Mouse (Mus musculus): ENCODE results near the gene Ccdc85c. TPM values are rescaled to one million over a fixed set of nuclear protein-coding genes. Genes with fewer than 3 reads are reported as not detected.

Ccdc85c gene
- polyA plus RNA-seq, 1 experiment from 2014 or later, result 17.8 TPM

DNA sequence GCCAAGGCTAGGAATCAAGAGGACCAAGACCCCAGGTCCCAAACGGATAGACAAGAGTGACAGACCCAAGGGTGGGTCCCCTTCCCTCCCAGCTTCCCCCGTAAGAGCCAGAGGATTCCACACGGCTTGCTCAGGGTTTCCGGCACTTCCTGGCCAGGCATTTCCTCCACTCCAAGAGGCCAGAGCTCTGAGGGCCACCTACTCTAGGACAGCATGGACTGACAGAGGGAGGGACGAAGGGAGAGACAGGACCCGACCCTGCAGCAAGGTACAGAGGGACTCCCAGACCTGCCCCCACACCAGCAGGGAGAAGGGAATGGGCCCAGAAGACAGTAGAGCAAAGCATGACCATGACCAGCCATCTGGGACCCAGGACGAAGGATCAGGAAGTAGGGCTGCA, 7.6 kb downstream of the Ccdc85c start:
- no peak for ATAC-seq (ENCODE audit: low FRiP score)
- DNase-seq (ENCODE audit: low spot score), result no peak
- peaks cover 44% of the 10 kb centered on the region for H3K4me1 ChIP-seq (replicated peaks; ENCODE audit: control insufficient read depth, insufficient read depth, low read length)
- H3K9me3 ChIP-seq (ENCODE audit: control insufficient read depth, low read length), result no peaks in the 10 kb centered on the region
- no peak overlapping the region for H3K4me3 ChIP-seq (ENCODE audit: low read depth, low read length)
- no peak overlapping the region for H3K4me2 ChIP-seq (replicated peaks; ENCODE audit: low read depth, low read length)
- 75% methylated on average over 7 of the region's 7 CpGs for WGBS
- H3K9ac ChIP-seq (ENCODE audit: low read depth, low read length), result peak overlapping the region; percentile 15; the same call in 1 of the 2 replicates
- peak overlapping the region; percentile 87 for H3K27ac ChIP-seq (ENCODE audit: low read depth, low read length)
- H3K27me3 ChIP-seq (ENCODE audit: control insufficient read depth, insufficient read depth, low read length), result no peaks in the 10 kb centered on the region
- no peaks in the 10 kb centered on the region for H3K36me3 ChIP-seq (ENCODE audit: control insufficient read depth, insufficient read depth, low read length)

DNA sequence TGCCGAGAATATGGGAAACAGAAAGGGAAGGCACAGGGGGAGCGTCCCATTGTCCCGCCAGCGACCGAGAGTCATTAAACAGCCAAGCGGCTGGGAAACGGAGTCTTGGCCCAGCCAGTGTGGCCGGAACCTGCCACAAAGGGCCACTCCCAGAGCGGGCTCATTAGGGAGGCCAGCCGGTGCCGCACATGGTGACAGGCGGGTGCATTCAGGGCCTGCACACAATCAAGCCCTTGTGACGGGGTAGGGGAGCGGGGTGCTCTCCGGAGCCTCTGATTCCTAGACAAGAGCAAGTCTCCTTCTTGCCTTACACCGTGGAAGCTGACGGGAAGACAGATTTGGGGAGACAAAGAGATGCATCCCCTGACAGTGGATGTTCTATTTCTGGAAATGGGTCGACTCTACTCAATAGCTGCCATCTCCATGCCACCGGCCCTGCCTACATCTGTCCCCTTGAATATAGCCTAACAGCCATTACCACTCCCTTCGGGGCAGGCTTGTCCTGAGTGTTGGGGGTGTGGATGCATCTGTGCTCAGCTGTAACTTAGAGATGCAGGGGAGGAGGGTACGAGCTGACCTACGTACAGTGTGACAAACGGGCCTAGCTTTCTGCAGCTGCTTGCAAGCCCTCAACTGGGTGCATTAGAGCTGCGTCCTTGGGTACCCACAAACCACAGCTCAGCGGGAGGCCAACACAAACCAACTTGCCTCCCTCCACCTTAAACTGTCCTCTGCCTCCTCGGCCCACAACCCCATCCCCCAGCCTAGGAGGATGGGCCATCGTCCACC, 9.2 kb downstream of the Ccdc85c start:
- WGBS, result 16% methylated on average over 27 of the region's 27 CpGs
- peak; percentile 87 for ATAC-seq (ENCODE audit: low FRiP score)
- Histone ChIP-seq H3K9ac (ENCODE audit: low read depth, low read length) (peak overlapping the region; percentile 45), H3K4me3 (ENCODE audit: low read depth, low read length) (no peak overlapping the region), H3K4me2 (replicated peaks; ENCODE audit: low read depth, low read length) (peak overlapping the region; percentile 33), H3K36me3 (ENCODE audit: control insufficient read depth, insufficient read depth, low read length) (no peaks in the 10 kb centered on the region), H3K9me3 (ENCODE audit: control insufficient read depth, low read length) (no peaks in the 10 kb centered on the region), H3K27me3 (ENCODE audit: control insufficient read depth, insufficient read depth, low read length) (no peaks in the 10 kb centered on the region), H3K27ac (ENCODE audit: low read depth, low read length) (peak overlapping the region; percentile 87), H3K4me1 (replicated peaks; ENCODE audit: control insufficient read depth, insufficient read depth, low read length) (peaks cover 31% of the 10 kb centered on the region)
- DNase-seq (ENCODE audit: low spot score), result peak; percentile 79

DNA sequence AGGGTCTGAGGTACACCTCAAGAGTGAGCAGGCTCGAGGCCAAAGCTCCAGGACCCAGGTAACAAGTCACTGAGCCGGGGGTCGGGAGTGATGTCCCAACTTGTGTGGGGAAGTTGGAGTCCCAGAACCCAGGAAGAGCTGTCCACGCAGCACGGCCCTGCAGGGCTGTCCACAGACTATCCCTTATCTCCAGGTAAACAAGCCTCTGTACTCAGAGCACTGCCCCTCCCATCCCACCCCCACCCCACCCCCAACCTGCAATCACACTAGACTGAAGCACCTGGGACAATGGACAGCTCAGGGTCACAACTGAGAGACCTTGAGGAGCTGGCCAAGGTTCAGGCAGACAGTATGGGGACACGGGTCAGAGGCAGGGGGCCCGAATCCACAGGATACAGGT, 10.3 kb downstream of the Ccdc85c start:
- Histone ChIP-seq H3K9ac (ENCODE audit: low read depth, low read length) (peak overlapping the region; percentile 36; the same call in 1 of the 2 replicates), H3K4me2 (replicated peaks; ENCODE audit: low read depth, low read length) (no peak overlapping the region), H3K9me3 (ENCODE audit: control insufficient read depth, low read length) (no peaks in the 10 kb centered on the region), H3K27ac (ENCODE audit: low read depth, low read length) (peak overlapping the region; percentile 87), H3K27me3 (ENCODE audit: control insufficient read depth, insufficient read depth, low read length) (no peaks in the 10 kb centered on the region), H3K4me3 (ENCODE audit: low read depth, low read length) (no peak overlapping the region), H3K4me1 (replicated peaks; ENCODE audit: control insufficient read depth, insufficient read depth, low read length) (peaks cover 33% of the 10 kb centered on the region), H3K36me3 (ENCODE audit: control insufficient read depth, insufficient read depth, low read length) (no peaks in the 10 kb centered on the region)
- DNase-seq (ENCODE audit: low spot score) (no peak), ATAC-seq (ENCODE audit: low FRiP score) (no peak)
- 80% methylated on average over 7 of the region's 7 CpGs for WGBS

DNA sequence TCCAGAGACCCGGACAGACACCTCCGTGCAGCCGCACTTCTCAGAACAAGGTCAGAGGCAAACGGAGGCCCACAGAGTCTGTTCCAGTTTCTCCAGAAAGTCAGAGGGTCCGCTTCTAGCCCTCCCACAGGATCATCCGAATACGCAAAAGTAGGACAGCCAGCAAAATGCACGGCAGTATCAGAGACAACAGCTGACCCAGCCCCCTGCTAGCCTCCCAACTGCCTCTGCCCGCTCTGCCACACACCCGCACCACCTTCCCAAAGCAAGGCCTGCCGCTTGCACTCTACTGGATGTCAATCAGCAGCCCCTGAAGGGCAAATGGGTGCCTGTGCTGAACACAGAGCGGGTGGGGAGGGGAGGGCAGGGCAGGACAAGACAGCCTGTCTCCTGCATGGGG, 14.3 kb downstream of the Ccdc85c start:
- peak overlapping the region; percentile 20; the same call in 1 of the 2 replicates for H3K27ac ChIP-seq (ENCODE audit: low read depth, low read length)

DNA sequence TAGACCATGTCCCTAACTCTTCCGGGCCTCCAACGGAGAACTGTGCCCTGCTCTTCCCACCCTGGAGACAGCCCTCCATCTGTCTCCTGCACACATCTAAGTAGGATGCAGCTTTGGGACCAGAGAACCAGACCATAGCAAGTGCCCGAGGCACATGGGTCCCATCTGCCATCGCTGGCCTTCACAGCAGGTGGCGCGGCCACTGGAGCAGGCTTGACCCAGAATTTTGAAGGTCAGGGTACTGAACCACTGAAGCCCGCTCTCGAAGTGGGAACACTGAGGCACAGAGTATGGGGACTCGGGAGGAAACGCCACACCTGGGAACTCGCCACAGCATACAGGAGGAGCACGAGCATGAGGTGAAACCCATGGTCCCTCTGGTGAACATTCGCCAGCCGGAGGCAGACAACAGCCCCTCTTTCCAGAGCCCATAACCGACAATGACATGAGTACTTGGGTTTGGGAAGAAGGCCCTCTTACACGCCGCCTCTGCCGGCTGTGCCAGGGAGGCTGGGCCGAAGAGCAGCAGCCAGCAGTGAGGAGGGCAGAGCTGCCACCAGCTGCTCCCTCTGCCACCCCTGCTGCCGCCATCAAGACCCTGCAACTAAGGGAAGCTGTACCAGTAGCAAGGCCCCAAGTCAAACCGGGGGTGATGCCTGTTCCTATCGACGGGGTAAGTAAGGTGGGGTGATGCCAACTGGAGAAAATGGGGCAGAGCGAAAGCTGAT, 15.7 kb downstream of the Ccdc85c start:
- ATAC-seq (ENCODE audit: low FRiP score) (no peak), DNase-seq (ENCODE audit: low spot score) (no peak)
- no peak overlapping the region for H3K4me3 ChIP-seq (ENCODE audit: low read depth, low read length)
- H3K9ac ChIP-seq (ENCODE audit: low read depth, low read length), result no peak overlapping the region
- H3K4me1 ChIP-seq (replicated peaks; ENCODE audit: control insufficient read depth, insufficient read depth, low read length), result peaks cover 39% of the 10 kb centered on the region
- no peak overlapping the region for H3K4me2 ChIP-seq (replicated peaks; ENCODE audit: low read depth, low read length)
- WGBS, result 83% methylated on average over 24 of the region's 24 CpGs
- H3K36me3 ChIP-seq (ENCODE audit: control insufficient read depth, insufficient read depth, low read length), result no peaks in the 10 kb centered on the region
- H3K27ac ChIP-seq (ENCODE audit: low read depth, low read length), result 0 out of 2 replicates have a peak overlapping the region, but pooled peaks have one; percentile 31
- H3K27me3 ChIP-seq (ENCODE audit: control insufficient read depth, insufficient read depth, low read length), result no peaks in the 10 kb centered on the region
- H3K9me3 ChIP-seq (ENCODE audit: control insufficient read depth, low read length), result no peaks in the 10 kb centered on the region

More for the DNA sequence above, 14.3 kb downstream of the Ccdc85c start:
- 82% methylated on average over 12 of the region's 12 CpGs for WGBS
- Histone ChIP-seq H3K27me3 (ENCODE audit: control insufficient read depth, insufficient read depth, low read length) (no peaks in the 10 kb centered on the region), H3K36me3 (ENCODE audit: control insufficient read depth, insufficient read depth, low read length) (no peaks in the 10 kb centered on the region), H3K9me3 (ENCODE audit: control insufficient read depth, low read length) (no peaks in the 10 kb centered on the region), H3K4me1 (replicated peaks; ENCODE audit: control insufficient read depth, insufficient read depth, low read length) (peaks cover 38% of the 10 kb centered on the region), H3K9ac (ENCODE audit: low read depth, low read length) (no peak overlapping the region), H3K4me3 (ENCODE audit: low read depth, low read length) (no peak overlapping the region), H3K4me2 (replicated peaks; ENCODE audit: low read depth, low read length) (no peak overlapping the region)
- DNase-seq (ENCODE audit: low spot score) (no peak), ATAC-seq (ENCODE audit: low FRiP score) (no peak)

DNA sequence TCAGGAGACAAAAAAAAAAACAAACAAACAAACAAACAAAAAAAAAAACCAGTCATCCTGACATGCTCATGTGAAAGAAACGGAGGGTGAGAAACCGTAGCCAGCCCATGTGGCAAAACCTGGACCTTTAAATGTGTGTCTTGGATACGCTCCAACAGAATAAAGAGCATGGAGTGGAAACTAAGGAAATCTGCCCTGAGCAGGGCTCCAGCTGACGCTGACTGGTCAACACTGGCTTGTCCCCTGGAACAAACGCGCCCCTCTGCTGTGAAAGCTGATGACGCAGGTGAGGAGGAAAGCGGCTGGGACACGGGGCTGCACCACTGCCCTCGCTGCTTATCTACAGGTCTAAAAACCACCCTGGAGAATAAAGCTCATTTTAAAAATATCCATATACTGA, 18.5 kb downstream of the Ccdc85c start:
- Histone ChIP-seq H3K27ac (ENCODE audit: low read depth, low read length) (no peak overlapping the region), H3K27me3 (ENCODE audit: control insufficient read depth, insufficient read depth, low read length) (no peaks in the 10 kb centered on the region), H3K4me3 (ENCODE audit: low read depth, low read length) (no peak overlapping the region), H3K4me2 (replicated peaks; ENCODE audit: low read depth, low read length) (no peak overlapping the region), H3K9ac (ENCODE audit: low read depth, low read length) (no peak overlapping the region), H3K36me3 (ENCODE audit: control insufficient read depth, insufficient read depth, low read length) (no peaks in the 10 kb centered on the region), H3K9me3 (ENCODE audit: control insufficient read depth, low read length) (no peaks in the 10 kb centered on the region), H3K4me1 (replicated peaks; ENCODE audit: control insufficient read depth, insufficient read depth, low read length) (peaks cover 32% of the 10 kb centered on the region)
- 64% methylated on average over 10 of the region's 10 CpGs for WGBS
- no peak for DNase-seq (ENCODE audit: low spot score)
- no peak for ATAC-seq (ENCODE audit: low FRiP score)

DNA sequence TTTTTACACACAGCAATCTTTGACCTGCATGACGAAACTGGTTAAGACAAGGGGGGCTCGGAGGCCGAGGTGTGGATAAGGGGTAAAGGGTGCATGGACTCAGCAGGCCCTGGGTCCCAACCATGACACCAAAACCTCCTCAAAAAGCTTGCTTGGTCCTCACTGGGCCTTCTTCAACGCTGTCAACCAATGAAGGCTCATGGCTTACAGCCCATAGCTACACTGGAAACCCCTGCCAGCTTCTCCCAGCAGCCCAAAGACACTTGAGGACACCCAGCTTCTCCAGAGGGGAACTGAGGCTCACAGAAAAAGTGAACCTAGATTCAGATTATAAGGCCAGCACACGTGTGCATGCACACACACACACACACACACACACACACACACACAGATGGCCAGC, 19.3 kb downstream of the Ccdc85c start:
- H3K27ac ChIP-seq (ENCODE audit: low read depth, low read length), result peak overlapping the region; percentile 77
- DNase-seq (ENCODE audit: low spot score) (no peak), ATAC-seq (ENCODE audit: low FRiP score) (no peak; the same call in 1 of the 2 replicates)
- H3K4me1 ChIP-seq (replicated peaks; ENCODE audit: control insufficient read depth, insufficient read depth, low read length), result peaks cover 30% of the 10 kb centered on the region
- H3K27me3 ChIP-seq (ENCODE audit: control insufficient read depth, insufficient read depth, low read length), result no peaks in the 10 kb centered on the region
- peak overlapping the region; percentile 19; the same call in 1 of the 2 replicates for H3K9ac ChIP-seq (ENCODE audit: low read depth, low read length)
- WGBS, result 24% methylated on average over 5 of the region's 5 CpGs
- H3K9me3 ChIP-seq (ENCODE audit: control insufficient read depth, low read length), result no peaks in the 10 kb centered on the region
- H3K36me3 ChIP-seq (ENCODE audit: control insufficient read depth, insufficient read depth, low read length), result no peaks in the 10 kb centered on the region
- no peak overlapping the region for H3K4me3 ChIP-seq (ENCODE audit: low read depth, low read length)
- H3K4me2 ChIP-seq (replicated peaks; ENCODE audit: low read depth, low read length), result no peak overlapping the region

DNA sequence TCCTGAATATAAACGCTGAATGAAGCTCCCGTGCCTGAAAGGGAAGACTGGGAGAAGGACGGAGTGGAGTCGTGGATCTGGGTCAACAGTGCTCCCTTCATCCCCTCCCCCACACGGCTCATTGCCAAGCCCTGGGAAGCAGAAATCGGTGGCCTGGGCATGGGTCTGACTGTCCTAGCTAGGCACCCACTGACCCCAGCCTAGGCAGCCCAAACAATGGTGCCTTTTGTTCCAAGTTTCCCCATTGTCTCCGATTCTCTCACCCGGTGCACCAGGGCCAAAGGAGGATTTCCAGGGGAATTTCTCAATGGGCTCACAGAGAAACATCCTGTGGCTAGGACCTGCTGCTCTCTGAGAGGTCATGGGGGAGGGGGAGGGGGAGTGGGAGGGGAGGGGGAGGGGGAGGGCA, 19.7 kb downstream of the Ccdc85c start:
- peaks cover 28% of the 10 kb centered on the region for H3K4me1 ChIP-seq (replicated peaks; ENCODE audit: control insufficient read depth, insufficient read depth, low read length)
- no peaks in the 10 kb centered on the region for H3K36me3 ChIP-seq (ENCODE audit: control insufficient read depth, insufficient read depth, low read length)
- no peak overlapping the region for H3K4me3 ChIP-seq (ENCODE audit: low read depth, low read length)
- H3K9ac ChIP-seq (ENCODE audit: low read depth, low read length), result no peak overlapping the region; the same call in 1 of the 2 replicates
- 0 out of 2 replicates have a peak overlapping the region, but pooled peaks have one; percentile 11 for H3K4me2 ChIP-seq (replicated peaks; ENCODE audit: low read depth, low read length)
- ATAC-seq (ENCODE audit: low FRiP score) (peak; percentile 70), DNase-seq (ENCODE audit: low spot score) (peak; percentile 75)
- peak overlapping the region; percentile 77 for H3K27ac ChIP-seq (ENCODE audit: low read depth, low read length)
- H3K9me3 ChIP-seq (ENCODE audit: control insufficient read depth, low read length), result no peaks in the 10 kb centered on the region
- H3K27me3 ChIP-seq (ENCODE audit: control insufficient read depth, insufficient read depth, low read length), result no peaks in the 10 kb centered on the region
- 7% methylated on average over 7 of the region's 8 CpGs for WGBS

All from hindbrain, embryonic 11.5 days (tissue).